Mouse (Mus musculus): ENCODE results near the gene Ankrd42. TPM values are rescaled to one million over a fixed set of nuclear protein-coding genes. Genes with fewer than 3 reads are reported as not detected.

The Ankrd42 gene
- polyA plus RNA-seq, 1 experiment from 2014 or later, result 0.77 TPM

DNA sequence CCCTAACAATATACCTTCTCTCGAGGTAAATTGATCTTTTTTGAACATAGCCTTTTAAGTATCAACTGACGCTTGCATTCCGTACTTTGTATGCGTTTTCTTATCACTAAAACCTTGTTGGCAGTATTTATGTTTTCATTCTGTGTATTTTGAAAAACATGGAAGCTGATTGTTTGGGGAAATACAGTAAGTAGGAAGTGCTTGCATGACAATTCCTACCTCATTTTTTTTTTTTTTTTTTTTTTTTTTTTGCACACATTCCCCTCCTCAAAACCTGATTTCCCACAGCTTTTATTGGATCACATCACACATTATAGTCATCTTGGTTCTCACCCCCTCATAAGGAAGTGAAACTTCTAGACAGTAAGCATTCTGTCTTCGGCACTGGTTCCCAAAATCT, 1.1 kb upstream of the Ankrd42 start:
- Histone ChIP-seq H3K27ac (no peak overlapping the region), H3K36me3 (peaks cover 36% of the 10 kb centered on the region), H3K9me3 (replicated peaks) (no peaks in the 10 kb centered on the region), H3K27me3 (replicated peaks) (peaks cover 23% of the 10 kb centered on the region), H3K9ac (peak overlapping the region; percentile 82), H3K4me1 (peaks cover 14% of the 10 kb centered on the region), H3K4me3 (peak overlapping the region; percentile 84), H3K4me2 (peak overlapping the region; percentile 88)
- ATAC-seq, result no peak
- WGBS (ENCODE audit: insufficient replicate concordance), result 76% methylated on average over 5 of the region's 5 CpGs

- Histone ChIP-seq H3K4me1 (peaks cover 14% of the 10 kb centered on the region), H3K36me3 (peaks cover 20% of the 10 kb centered on the region), H3K9me3 (replicated peaks) (no peaks in the 10 kb centered on the region), H3K9ac (peak overlapping the region; percentile 82), H3K4me2 (peak overlapping the region; percentile 88), H3K4me3 (peak overlapping the region; percentile 84), H3K27me3 (replicated peaks) (peaks cover 28% of the 10 kb centered on the region), H3K27ac (no peak overlapping the region)
- peak; percentile 59 for ATAC-seq
- 3% methylated on average over 49 of the region's 49 CpGs for WGBS (ENCODE audit: insufficient replicate concordance)
These were observed 489 bp downstream of the Ankrd42 start for GRCm38 (mm10) chr7:92636295-92637011.

GRCm38 (mm10) chr7:92630167-92630566, 6.8 kb downstream of the Ankrd42 start:
- Histone ChIP-seq H3K9me3 (replicated peaks) (no peaks in the 10 kb centered on the region), H3K9ac (no peak overlapping the region), H3K27ac (no peak overlapping the region), H3K4me2 (no peak overlapping the region), H3K36me3 (no peaks in the 10 kb centered on the region), H3K4me3 (no peak overlapping the region), H3K27me3 (replicated peaks) (peaks cover 14% of the 10 kb centered on the region; the same call in 1 of the 2 replicates), H3K4me1 (no peaks in the 10 kb centered on the region)
- no peak for ATAC-seq
- 52% methylated on average over 2 of the region's 2 CpGs for WGBS (ENCODE audit: insufficient replicate concordance)

- H3K4me1 ChIP-seq, result no peaks in the 10 kb centered on the region
- no peak for ATAC-seq
- no peaks in the 10 kb centered on the region for H3K36me3 ChIP-seq
- H3K27ac ChIP-seq, result no peak overlapping the region
- H3K4me2 ChIP-seq, result no peak overlapping the region
- no peak overlapping the region for H3K9ac ChIP-seq
- WGBS (ENCODE audit: insufficient replicate concordance), result 31% methylated on average over 2 of the region's 2 CpGs
- H3K27me3 ChIP-seq (replicated peaks), result no peaks in the 10 kb centered on the region
- no peaks in the 10 kb centered on the region for H3K9me3 ChIP-seq (replicated peaks)
- H3K4me3 ChIP-seq, result no peak overlapping the region
These were observed 12.5 kb downstream of the Ankrd42 start for GRCm38 (mm10) chr7:92624488-92624887.

GRCm38 (mm10) chr7:92610830-92611229, 26.1 kb downstream of the Ankrd42 start:
- ATAC-seq, result no peak
- H3K36me3 ChIP-seq, result no peaks in the 10 kb centered on the region
- H3K9me3 ChIP-seq (replicated peaks), result no peaks in the 10 kb centered on the region
- H3K4me3 ChIP-seq, result no peak overlapping the region
- H3K4me2 ChIP-seq, result no peak overlapping the region
- H3K9ac ChIP-seq, result no peak overlapping the region
- no peak overlapping the region for H3K27ac ChIP-seq
- H3K4me1 ChIP-seq, result no peaks in the 10 kb centered on the region
- no peaks in the 10 kb centered on the region for H3K27me3 ChIP-seq (replicated peaks)
- WGBS (ENCODE audit: insufficient replicate concordance), result 75% methylated on average over 7 of the region's 7 CpGs

- no peak overlapping the region for H3K4me3 ChIP-seq
- no peak overlapping the region for H3K9ac ChIP-seq
- no peak for ATAC-seq
- no peaks in the 10 kb centered on the region for H3K4me1 ChIP-seq
- H3K27me3 ChIP-seq (replicated peaks), result no peaks in the 10 kb centered on the region
- no peak overlapping the region for H3K27ac ChIP-seq
- no peaks in the 10 kb centered on the region for H3K9me3 ChIP-seq (replicated peaks)
- WGBS (ENCODE audit: insufficient replicate concordance), result 68% methylated on average over 7 of the region's 7 CpGs
- no peak overlapping the region for H3K4me2 ChIP-seq
- H3K36me3 ChIP-seq, result no peaks in the 10 kb centered on the region
These were observed 32.0 kb downstream of the Ankrd42 start for GRCm38 (mm10) chr7:92604961-92605360.

DNA sequence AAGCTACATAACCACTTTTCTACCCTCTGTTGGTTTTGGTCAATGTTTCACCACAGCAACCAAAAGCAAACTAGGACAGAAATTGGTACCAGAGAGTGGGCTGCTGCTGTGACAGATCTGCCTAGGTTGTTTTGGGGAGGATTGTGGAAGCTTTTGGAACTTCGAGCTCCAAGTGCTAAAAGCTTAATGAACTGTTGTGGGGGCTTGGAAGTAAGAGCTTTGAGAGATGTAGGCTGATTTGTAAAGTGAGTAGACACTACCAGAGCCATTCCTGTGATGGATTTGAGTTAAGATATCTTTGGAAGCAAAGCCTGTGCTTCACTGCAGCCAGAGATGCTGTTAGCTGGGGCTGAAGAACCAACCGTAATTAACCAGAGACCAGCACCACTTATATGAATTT, 46.1 kb downstream of the Ankrd42 start:
- no peak overlapping the region for H3K4me3 ChIP-seq
- ATAC-seq, result no peak
- no peaks in the 10 kb centered on the region for H3K27me3 ChIP-seq (replicated peaks)
- no peak overlapping the region for H3K4me2 ChIP-seq
- 75% methylated on average over 2 of the region's 2 CpGs for WGBS (ENCODE audit: insufficient replicate concordance)
- H3K36me3 ChIP-seq, result no peaks in the 10 kb centered on the region
- H3K4me1 ChIP-seq, result no peaks in the 10 kb centered on the region
- H3K27ac ChIP-seq, result no peak overlapping the region
- H3K9me3 ChIP-seq (replicated peaks), result no peaks in the 10 kb centered on the region
- no peak overlapping the region for H3K9ac ChIP-seq

- no peak overlapping the region for H3K4me2 ChIP-seq
- H3K9ac ChIP-seq, result no peak overlapping the region
- no peak overlapping the region for H3K27ac ChIP-seq
- ATAC-seq, result no peak
- no peak overlapping the region for H3K4me3 ChIP-seq
- no peaks in the 10 kb centered on the region for H3K4me1 ChIP-seq
- no peaks in the 10 kb centered on the region for H3K36me3 ChIP-seq
- WGBS (ENCODE audit: insufficient replicate concordance), result 77% methylated on average over 7 of the region's 7 CpGs
- no peaks in the 10 kb centered on the region for H3K27me3 ChIP-seq (replicated peaks)
- H3K9me3 ChIP-seq (replicated peaks), result no peaks in the 10 kb centered on the region
These were observed 47.0 kb downstream of the Ankrd42 start for GRCm38 (mm10) chr7:92589986-92590385.

DNA sequence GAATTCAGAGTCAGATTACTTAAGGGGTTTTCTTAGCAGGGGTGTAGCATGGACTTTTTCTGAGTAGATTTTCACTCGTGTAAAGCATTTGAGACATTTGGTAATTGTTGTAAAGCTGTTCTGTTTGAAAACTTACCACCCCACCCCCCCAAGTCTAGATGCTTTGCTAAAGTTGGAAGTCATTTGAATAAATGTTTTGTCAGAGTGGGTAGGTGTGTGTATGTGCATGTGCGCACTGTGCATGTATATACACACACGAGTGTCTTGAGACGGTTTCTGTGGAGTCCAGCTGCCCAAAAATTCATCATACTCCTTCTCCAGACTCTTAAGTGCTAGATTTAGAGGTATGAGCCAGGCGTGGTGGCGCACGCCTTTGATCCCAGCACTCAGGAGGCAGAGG, 53.4 kb downstream of the Ankrd42 start:
- H3K27me3 ChIP-seq (replicated peaks), result no peaks in the 10 kb centered on the region
- ATAC-seq, result no peak
- H3K36me3 ChIP-seq, result peaks cover 5% of the 10 kb centered on the region; the same call in 1 of the 2 replicates
- H3K27ac ChIP-seq, result no peak overlapping the region
- H3K4me3 ChIP-seq, result no peak overlapping the region
- no peak overlapping the region for H3K9ac ChIP-seq
- no peaks in the 10 kb centered on the region for H3K4me1 ChIP-seq
- H3K4me2 ChIP-seq, result no peak overlapping the region
- no peaks in the 10 kb centered on the region for H3K9me3 ChIP-seq (replicated peaks)
- 73% methylated on average over 7 of the region's 7 CpGs for WGBS (ENCODE audit: insufficient replicate concordance)

- Histone ChIP-seq H3K9ac (no peak overlapping the region), H3K36me3 (peaks cover 7% of the 10 kb centered on the region), H3K4me2 (no peak overlapping the region), H3K4me1 (no peaks in the 10 kb centered on the region), H3K27ac (no peak overlapping the region), H3K27me3 (replicated peaks) (no peaks in the 10 kb centered on the region), H3K4me3 (no peak overlapping the region), H3K9me3 (replicated peaks) (no peaks in the 10 kb centered on the region)
- 86% methylated on average over 5 of the region's 5 CpGs for WGBS (ENCODE audit: insufficient replicate concordance)
- no peak for ATAC-seq
These were observed 56.3 kb downstream of the Ankrd42 start for GRCm38 (mm10) chr7:92580491-92581207.

DNA sequence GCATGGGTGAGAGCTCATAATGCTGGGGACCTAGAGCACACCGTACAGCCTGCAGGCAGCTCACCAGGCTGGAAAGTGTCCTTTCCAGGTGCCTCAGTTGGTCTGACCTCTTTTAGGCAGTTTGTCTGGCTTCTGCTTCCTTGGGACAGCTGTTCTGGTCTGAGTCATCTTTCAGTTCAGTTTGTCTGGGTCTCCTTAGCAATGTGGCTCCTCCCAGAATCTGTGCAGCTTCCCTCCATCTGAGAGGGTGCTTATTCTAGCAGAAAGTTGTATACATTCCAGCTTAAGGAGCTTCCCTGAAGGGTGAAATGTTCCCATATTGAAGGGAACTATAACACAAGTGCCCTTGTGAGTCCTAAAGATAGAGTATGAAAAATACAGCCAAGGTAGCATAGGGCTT, 70.2 kb downstream of the Ankrd42 start:
- H3K27ac ChIP-seq, result no peak overlapping the region
- WGBS (ENCODE audit: insufficient replicate concordance), result 75% methylated on average over 1 of the region's 1 CpGs
- ATAC-seq, result no peak
- H3K36me3 ChIP-seq, result peaks cover 5% of the 10 kb centered on the region; the same call in 1 of the 2 replicates
- H3K27me3 ChIP-seq (replicated peaks), result no peaks in the 10 kb centered on the region
- no peaks in the 10 kb centered on the region for H3K9me3 ChIP-seq (replicated peaks)
- H3K4me1 ChIP-seq, result peaks cover 5% of the 10 kb centered on the region
- no peak overlapping the region for H3K4me2 ChIP-seq
- no peak overlapping the region for H3K4me3 ChIP-seq
- no peak overlapping the region for H3K9ac ChIP-seq

GRCm38 (mm10) chr7:92560986-92561876, 75.7 kb downstream of the Ankrd42 start, which contains the start of gene Ccdc90b:
Gene Ccdc90b (plus strand): TSS chr7:92561149.
- Histone ChIP-seq H3K27me3 (replicated peaks) (no peaks in the 10 kb centered on the region), H3K27ac (peak within 1 kb of the TSS; percentile 84), H3K4me2 (peak within 1 kb of the TSS; percentile 84), H3K9ac (peak within 1 kb of the TSS; percentile 74), H3K4me3 (peak within 1 kb of the TSS; percentile 79), H3K9me3 (replicated peaks) (no peaks in the 10 kb centered on the region), H3K36me3 (no peaks in the 10 kb centered on the region), H3K4me1 (peaks cover 31% of the 10 kb centered on the region)
- peak; percentile 88 for ATAC-seq
- WGBS (ENCODE audit: insufficient replicate concordance), result 2% methylated on average over 60 of the region's 60 CpGs

Measured in liver, embryonic 12.5 days (tissue).